ENCODE assay signal across 27 mouse cellular contexts in genomic region chr9:54915576-54915975, GRCm38 (mm10). TPM values are rescaled to one million over a fixed set of nuclear protein-coding genes. Genes with fewer than 3 reads are reported as not detected.
"Had no signal": no experiment of that assay in that cellular context is flagged by ENCODE, and none has a peak within 500 bp of the region (broad histone marks: within the 10 kb centered on the region; RNA-seq: fewer than 3 reads in every experiment).

No protein-coding gene starts in this region.

- H3K27ac ChIP-seq: embryonic facial prominence, embryonic 10.5 days; embryonic facial prominence, embryonic 12.5 days; embryonic facial prominence, embryonic 13.5 days; embryonic facial prominence, embryonic 15.5 days; forebrain, embryonic 10.5 days; forebrain, embryonic 12.5 days; forebrain, embryonic 13.5 days; forebrain, embryonic 15.5 days; gastrocnemius, adult 2 months; heart, adult 2 months had no signal

- H3K4me2 ChIP-seq: embryonic facial prominence, embryonic 12.5 days; embryonic facial prominence, embryonic 13.5 days; embryonic facial prominence, embryonic 15.5 days; forebrain, embryonic 12.5 days; forebrain, embryonic 13.5 days; forebrain, embryonic 15.5 days had no signal

- H3K27me3 ChIP-seq: embryonic facial prominence, embryonic 12.5 days; embryonic facial prominence, embryonic 13.5 days; embryonic facial prominence, embryonic 15.5 days; forebrain, embryonic 12.5 days; forebrain, embryonic 13.5 days; forebrain, embryonic 15.5 days had no signal

- DNase-seq: cerebellum, postnatal 36 days; embryo, embryonic 11 days; forebrain, postnatal 0 days; gastrocnemius, adult 2 months; gastrocnemius, postnatal 10 days; gastrocnemius, postnatal 14 days; gastrocnemius, postnatal 25 days; gastrocnemius, postnatal 36 days; heart, adult 2 months had no signal

- H3K4me3 ChIP-seq: embryonic facial prominence, embryonic 10.5 days; embryonic facial prominence, embryonic 12.5 days; embryonic facial prominence, embryonic 13.5 days; embryonic facial prominence, embryonic 15.5 days; erythroblast, embryonic 14.5 days; forebrain, embryonic 10.5 days; forebrain, embryonic 12.5 days; forebrain, embryonic 13.5 days; forebrain, embryonic 15.5 days; gastrocnemius, adult 2 months; heart, adult 2 months had no signal

- H3K9me3 ChIP-seq: embryonic facial prominence, embryonic 10.5 days; embryonic facial prominence, embryonic 12.5 days; embryonic facial prominence, embryonic 13.5 days; embryonic facial prominence, embryonic 15.5 days; forebrain, embryonic 10.5 days; forebrain, embryonic 12.5 days; forebrain, embryonic 13.5 days; forebrain, embryonic 15.5 days had no signal

- H3K9ac ChIP-seq: embryonic facial prominence, embryonic 12.5 days; embryonic facial prominence, embryonic 13.5 days; embryonic facial prominence, embryonic 15.5 days; forebrain, embryonic 12.5 days; forebrain, embryonic 13.5 days; forebrain, embryonic 15.5 days; forebrain, postnatal 0 days had no signal

- ATAC-seq: forebrain, embryonic 16.5 days; forebrain, postnatal 0 days had no signal

RNA-seq across cellular contexts. Expression of gene Hykk, which starts 1.5 kb away (rescaled TPM):
- total RNA-seq: common myeloid progenitor, adult 5-6 weeks; granulocyte monocyte progenitor cell, adult 5-6 weeks had no signal

RNA-seq across cellular contexts. Expression of gene AY074887, which starts 35.2 kb away (rescaled TPM):
- total RNA-seq: forebrain, postnatal 0 days; gastrocnemius, adult 18-20 months; gastrocnemius, adult 2 months; gastrocnemius, adult 8-10 months; gastrocnemius, postnatal 10 days; gastrocnemius, postnatal 14 days; gastrocnemius, postnatal 25 days; gastrocnemius, postnatal 36 days; granulocyte monocyte progenitor cell, adult 5-6 weeks; heart, adult 2 months; heart, adult 8-10 months had no signal
- polyA plus RNA-seq: cerebellum, adult 2 months; cortical plate, adult 2 months; erythroblast, embryonic 14.5 days; frontal cortex, adult 2 months; heart, adult 2 months had no signal
